Mouse (Mus musculus) liver, adult 2 months (tissue): ENCODE data around the gene Ttpal.

Source experiments
- CTCF ChIP-seq: fragments of 200-500 bp; IDR thresholded peaks from 2 replicates; pipeline ENCODE4 v1.5.1; 2011; ENCODE audit warnings: low read depth, low read length, control low read depth
- POLR2A ChIP-seq: fragments of 200-500 bp; IDR thresholded peaks from 2 replicates; pipeline ENCODE4 v1.6.1; 2011; ENCODE audit warnings: low read length, control low read depth; ENCODE audit not compliant: insufficient read depth; ENCODE audit errors: extremely low read depth

- peak; percentile 54 for TF ChIP-seq CTCF
- TF ChIP-seq POLR2A: peak; percentile 97
Measured at GRCm38 (mm10) chr2:163644575-163645385, 42.7 kb downstream of the Ttpal start, which contains the start of gene Serinc3.
